Mouse (Mus musculus) C2C12 (cell line): ENCODE data around the gene Kctd2. TPM values are rescaled to one million over a fixed set of nuclear protein-coding genes. Genes with fewer than 3 reads are reported as not detected.

Experiments used
- H3K27me3 ChIP-seq: one replicate; pipeline ENCODE4 v1.6.1; 2011; ENCODE audit not compliant: control insufficient read depth, insufficient read depth, insufficient read length
- H3K36me3 ChIP-seq: one replicate; pipeline ENCODE4 v1.6.1; 2011; ENCODE audit not compliant: control insufficient read depth, insufficient read depth
- H3K4me3 ChIP-seq: one replicate; pipeline ENCODE4 v1.5.1; 2011; ENCODE audit warnings: mild to moderate bottlenecking, control low read depth; ENCODE audit not compliant: poor library complexity, insufficient read depth, severe bottlenecking
- H3K79me2 ChIP-seq: one replicate; pipeline ENCODE4 v1.6.1; 2011; ENCODE audit not compliant: control insufficient read depth, insufficient read depth
- H3K79me3 ChIP-seq: one replicate; pipeline ENCODE4 v1.6.1; 2011; ENCODE audit warnings: low read depth, control low read depth
- H3ac ChIP-seq: one replicate; pipeline ENCODE3; 2011; ENCODE audit warnings: low read depth; ENCODE audit not compliant: control insufficient read depth, insufficient read length
- CEBPB ChIP-seq: IDR thresholded peaks from one replicate; pipeline ENCODE4 v1.6.1; 2011; ENCODE audit warnings: low read depth, mild to moderate bottlenecking, control low read depth, moderate library complexity
- CTCF ChIP-seq: IDR thresholded peaks from one replicate; pipeline ENCODE4 v1.5.1; 2011; ENCODE audit not compliant: control insufficient read depth, insufficient read depth, insufficient read length
- FOSL1 ChIP-seq: IDR thresholded peaks from one replicate; pipeline ENCODE4 v1.8.0; 2011; ENCODE audit warnings: mild to moderate bottlenecking, low read length; ENCODE audit not compliant: poor library complexity, insufficient read depth, severe bottlenecking
- MAX ChIP-seq: IDR thresholded peaks from one replicate; pipeline ENCODE4 v1.6.1; 2011; ENCODE audit warnings: mild to moderate bottlenecking, control low read depth
- MYOD1 ChIP-seq: IDR thresholded peaks from one replicate; pipeline ENCODE4 v1.6.1; 2011; ENCODE audit warnings: low read depth; ENCODE audit not compliant: control insufficient read depth, insufficient read length
- MYOG ChIP-seq: IDR thresholded peaks from one replicate; pipeline ENCODE4 v1.6.1; 2011; ENCODE audit not compliant: control insufficient read depth, insufficient read length; ENCODE audit errors: extremely low read depth
- USF1 ChIP-seq: IDR thresholded peaks from one replicate; pipeline ENCODE4 v1.6.1; 2011; ENCODE audit warnings: low read depth, mild to moderate bottlenecking, control low read depth, moderate library complexity
- polyA plus RNA-seq: library from polyadenylated mRNA; unstranded; fragments of >200 nt; fragmentation: generic; extraction: Trizol; gene quantifications from one replicate; pipeline ENCODE4 v1.2.1, GENCODE M21; 2012; ENCODE audit warnings: missing spikeins

The Kctd2 gene
- polyA plus RNA-seq, 1 experiment = 26.7 TPM

DNA sequence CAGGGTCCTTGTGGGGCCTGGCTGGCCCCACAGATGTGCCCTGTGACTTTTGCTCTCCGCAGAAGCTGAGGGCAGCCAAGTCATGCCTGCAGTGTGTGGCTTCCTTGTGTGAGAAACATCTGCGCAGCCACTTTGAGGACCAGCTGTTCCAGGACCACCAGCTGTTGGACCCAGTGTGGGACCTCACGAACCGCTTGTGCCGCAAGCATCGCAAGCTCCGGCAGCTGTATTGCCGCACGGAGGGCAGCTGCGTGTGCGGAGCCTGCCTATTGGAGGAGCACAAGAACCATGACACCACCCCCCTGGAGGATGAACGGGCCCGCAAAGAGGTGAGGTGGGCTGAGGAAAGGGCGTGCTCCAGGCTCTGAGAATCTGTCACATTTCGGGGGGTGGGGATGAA lies 21.5 kb downstream of the Kctd2 start:
- Histone ChIP-seq H3K79me3 (no peaks in the 10 kb centered on the region), H3K36me3 (no peaks in the 10 kb centered on the region), H3K79me2 (no peaks in the 10 kb centered on the region), H3K4me3 (no peak overlapping the region), H3K27me3 (peaks cover 3% of the 10 kb centered on the region), H3ac (no peak overlapping the region)
- TF ChIP-seq CTCF (no peak), MYOD1 (no peak), CEBPB (no peak), MAX (no peak), MYOG (no peak), FOSL1 (no peak)

- Histone ChIP-seq H3K79me2 (no peaks in the 10 kb centered on the region), H3K79me3 (no peaks in the 10 kb centered on the region), H3K27me3 (peaks cover 38% of the 10 kb centered on the region), H3K36me3 (no peaks in the 10 kb centered on the region), H3ac (no peak overlapping the region), H3K4me3 (no peak overlapping the region)
- TF ChIP-seq CEBPB (no peak), MYOG (no peak), FOSL1 (no peak), MAX (no peak), USF1 (no peak), CTCF (no peak), MYOD1 (no peak)
These were observed 27.0 kb downstream of the Kctd2 start for GRCm38 (mm10) chr11:115446906-115447305.

- H3K79me2 ChIP-seq = no peaks in the 10 kb centered on the region
- H3K4me3 ChIP-seq = no peak overlapping the region
- TF ChIP-seq USF1 (no peak), CEBPB (no peak), FOSL1 (no peak), MYOG (no peak), CTCF (no peak), MYOD1 (no peak), MAX (no peak)
- no peak overlapping the region for H3ac ChIP-seq
- H3K79me3 ChIP-seq = no peaks in the 10 kb centered on the region
- peaks cover 38% of the 10 kb centered on the region for H3K27me3 ChIP-seq
- no peaks in the 10 kb centered on the region for H3K36me3 ChIP-seq
These were observed 27.5 kb downstream of the Kctd2 start for GRCm38 (mm10) chr11:115447321-115447885.

- H3K36me3 ChIP-seq = no peaks in the 10 kb centered on the region
- H3K27me3 ChIP-seq = peaks cover 39% of the 10 kb centered on the region
- no peak overlapping the region for H3K4me3 ChIP-seq
- no peaks in the 10 kb centered on the region for H3K79me3 ChIP-seq
- no peaks in the 10 kb centered on the region for H3K79me2 ChIP-seq
- TF ChIP-seq USF1 (no peak), FOSL1 (no peak), MYOD1 (no peak), MYOG (no peak), CTCF (no peak), MAX (no peak), CEBPB (no peak)
- no peak overlapping the region for H3ac ChIP-seq
These were observed 28.1 kb downstream of the Kctd2 start for GRCm38 (mm10) chr11:115448075-115448474.

GRCm38 (mm10) chr11:115448998-115449397 lies 29.1 kb downstream of the Kctd2 start:
- peaks cover 43% of the 10 kb centered on the region for H3K27me3 ChIP-seq
- no peaks in the 10 kb centered on the region for H3K36me3 ChIP-seq
- no peak overlapping the region for H3ac ChIP-seq
- no peaks in the 10 kb centered on the region for H3K79me3 ChIP-seq
- no peaks in the 10 kb centered on the region for H3K79me2 ChIP-seq
- H3K4me3 ChIP-seq = no peak overlapping the region
- TF ChIP-seq MAX (no peak), USF1 (no peak), CTCF (no peak), MYOD1 (no peak), MYOG (no peak), FOSL1 (no peak), CEBPB (no peak)

DNA sequence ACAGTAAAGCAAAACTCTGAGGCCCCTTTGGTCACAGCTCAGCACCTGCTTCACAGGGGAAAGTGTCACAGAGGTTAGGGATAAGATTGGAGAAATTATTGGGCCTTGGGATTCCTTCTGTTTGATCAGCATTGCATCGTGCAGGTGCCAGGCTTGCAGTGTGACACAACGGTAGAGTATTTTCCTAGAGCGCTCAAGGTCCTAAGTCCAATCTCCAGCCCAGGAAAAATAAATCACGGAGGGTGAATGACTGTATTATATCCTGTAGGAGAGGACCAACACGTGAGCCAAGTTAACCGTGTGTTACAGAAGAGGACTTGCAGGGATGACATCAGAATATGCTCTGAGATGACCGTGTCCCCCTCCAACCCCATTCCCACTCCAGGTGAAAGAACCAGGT lies 30.2 kb downstream of the Kctd2 start:
- no peak for TF ChIP-seq MYOG
- no peak for TF ChIP-seq MYOD1
- no peak for TF ChIP-seq CTCF
- TF ChIP-seq FOSL1 = no peak
- no peak for TF ChIP-seq MAX
- no peak for TF ChIP-seq CEBPB
- no peak for TF ChIP-seq USF1
- no peaks in the 10 kb centered on the region for H3K36me3 ChIP-seq

More for the DNA sequence above, 30.2 kb downstream of the Kctd2 start:
- Histone ChIP-seq H3K79me2 (no peaks in the 10 kb centered on the region), H3K4me3 (no peak overlapping the region), H3K79me3 (no peaks in the 10 kb centered on the region), H3ac (no peak overlapping the region), H3K27me3 (peaks cover 43% of the 10 kb centered on the region)
